Mouse (Mus musculus) embryonic facial prominence, embryonic 10.5 days (tissue): ENCODE data around the gene Msmo1. TPM values are rescaled to one million over a fixed set of nuclear protein-coding genes. Genes with fewer than 3 reads are reported as not detected.

Experiments used
- polyA plus RNA-seq: library from polyadenylated mRNA; unstranded; fragments of >200 nt; fragmentation: Nextera tagmentation; extraction: Ambion mirVana; gene quantifications from 2 replicates; pipeline ENCODE4 v1.2.1, GENCODE M21; 2016

Gene Msmo1
- polyA plus RNA-seq, 1 experiment from 2014 or later, result 152 TPM

Other genes with a start within 250 kb of the Msmo1 start
- gene Cpe, start 40.7 kb downstream of the Msmo1 start, polyA plus RNA-seq, result 75.7 and 81.6 TPM in 2 replicates
- 10.5 and 12.8 TPM in 2 replicates for gene Klhl2, start 116.2 kb upstream of the Msmo1 start, polyA plus RNA-seq
- 17.6 and 18.2 TPM in 2 replicates for gene Tmem192, start 213.4 kb upstream of the Msmo1 start, polyA plus RNA-seq